14 mouse cellular contexts compared by ENCODE assay signal in the genomic region with DNA sequence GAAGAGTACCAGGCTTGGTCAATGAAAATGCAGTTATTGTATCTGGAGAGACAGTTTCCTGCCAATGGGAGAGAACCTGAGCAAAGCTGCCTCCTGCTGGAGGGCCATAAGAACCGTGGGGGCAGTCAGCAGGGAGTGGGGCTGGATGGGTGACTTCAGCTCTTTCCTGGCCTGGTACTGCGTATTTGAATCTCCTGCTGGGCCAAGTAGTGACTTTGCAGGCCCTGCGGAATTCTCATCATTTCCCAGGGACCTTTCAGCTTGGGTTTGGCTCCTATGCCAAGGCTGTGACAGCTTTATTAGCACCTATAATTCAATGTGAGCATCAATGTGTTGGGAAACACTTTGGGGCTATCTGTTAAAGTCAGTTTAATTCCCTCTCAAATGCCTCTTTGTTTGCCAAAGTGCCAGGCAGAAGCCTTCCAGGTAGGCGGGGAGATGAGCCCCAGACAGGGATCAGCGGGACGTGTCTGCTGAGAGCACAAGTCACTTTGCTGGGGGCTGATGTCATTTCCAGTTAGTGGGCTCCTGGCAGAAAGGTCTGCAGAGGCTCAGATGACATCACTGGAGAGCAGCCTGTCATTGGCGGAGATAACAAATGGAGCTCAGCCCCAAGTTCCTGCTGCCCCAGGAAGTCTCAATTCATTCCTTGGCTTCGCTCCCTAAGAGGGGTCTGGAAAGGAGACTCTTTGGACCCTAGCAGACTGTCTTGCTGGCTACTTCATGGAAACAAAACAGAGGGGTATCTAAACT.
DNase-seq lines count a peak whose midpoint lies in the region; ATAC-seq and TF ChIP-seq lines count a peak whose summit lies in the region.
"Had no signal": no experiment of that assay in that cellular context is flagged by ENCODE, and none has a peak within 500 bp of the region (broad histone marks: within the 10 kb centered on the region; RNA-seq: fewer than 3 reads in every experiment).

No protein-coding gene starts in this region.

- intact Hi-C loops in gastrocnemius, adult 2 months (cut with DNase I) = no loop called here

- no peak overlapping the region for H3K9ac ChIP-seq in kidney, embryonic 16.5 days (replicated peaks; ENCODE audit: low read length)
- no peak overlapping the region for H3K9ac ChIP-seq in CH12.LX (ENCODE audit: insufficient read depth, low read depth)
- H3K9ac ChIP-seq in intestine, postnatal 0 days (ENCODE audit: low read depth, low read length) = no peak overlapping the region

- H3K4me3 ChIP-seq in kidney, embryonic 16.5 days (ENCODE audit: low read length) = no peak overlapping the region
- H3K4me3 ChIP-seq in CH12.LX (replicated peaks in 1 of 3; ENCODE audit: low read depth in 2 of 3, low read length in 2 of 3, poor library complexity in 1 of 3) = no peak overlapping the region
- no peak overlapping the region for H3K4me3 ChIP-seq in intestine, postnatal 0 days (ENCODE audit: low read depth, low read length)
- H3K4me3 ChIP-seq in gastrocnemius, adult 2 months = no peak overlapping the region

- no peaks in the 10 kb centered on the region for H3K27me3 ChIP-seq in kidney, embryonic 16.5 days (ENCODE audit: insufficient read depth, low read length)
- H3K27me3 ChIP-seq in CH12.LX (replicated peaks) = no peaks in the 10 kb centered on the region
- H3K27me3 ChIP-seq in intestine, postnatal 0 days (replicated peaks; ENCODE audit: control insufficient read depth, insufficient read depth, low read length) = no peaks in the 10 kb centered on the region

- dilution Hi-C loops in CH12.LX (cut with MboI; ENCODE audit: extremely low pct_ligation_motif_present, extremely low pct_unique_long_range_greater_than_20kb, low sequenced_read_pairs) = no loop called here

- peak; percentile 64 for ATAC-seq in kidney, embryonic 16.5 days (ENCODE audit: low FRiP score, low TSS enrichment)
- no peak for ATAC-seq in intestine, postnatal 0 days
- ATAC-seq: forebrain, embryonic 14.5 days; hindbrain, embryonic 16.5 days had no signal

- peak in 1 of 2 experiments; percentile 39; a peak in 2 of 4 replicates for TF ChIP-seq CTCF in CH12.LX (conservative IDR thresholded peaks at IDR 0.05 in 1 of 2, IDR thresholded peaks at IDR 0.05 in 1 of 2; ENCODE audit: low read depth in 2 of 2, low read length in 2 of 2)
- peak; percentile 43 for TF ChIP-seq CTCF in intestine, postnatal 0 days (IDR thresholded peaks at IDR 0.05; ENCODE audit: low read depth)
- no peak for TF ChIP-seq CTCF in gastrocnemius, adult 2 months (IDR thresholded peaks at IDR 0.05)

- 0 out of 2 replicates have a peak, but pooled peaks cover 6% of the 10 kb centered on the region for H3K4me1 ChIP-seq in kidney, embryonic 16.5 days (ENCODE audit: insufficient read depth, low read length)
- H3K4me1 ChIP-seq in CH12.LX (ENCODE audit: control insufficient read depth in 1 of 2, insufficient read depth in 2 of 2) = no peaks in the 10 kb centered on the region
- H3K4me1 ChIP-seq in intestine, postnatal 0 days (replicated peaks; ENCODE audit: control insufficient read depth, insufficient read depth, low read length) = no peaks in the 10 kb centered on the region

- peak; percentile 20 for TF ChIP-seq RAD21 in CH12.LX (IDR thresholded peaks at IDR 0.05; ENCODE audit: low read depth, low read length)

- no peak for TF ChIP-seq EP300 in CH12.LX (IDR thresholded peaks at IDR 0.05; ENCODE audit: low read length)

- H3K9me3 ChIP-seq in kidney, embryonic 16.5 days (ENCODE audit: low read length) = no peaks in the 10 kb centered on the region
- no peaks in the 10 kb centered on the region for H3K9me3 ChIP-seq in CH12.LX (replicated peaks; ENCODE audit: low read length)
- no peaks in the 10 kb centered on the region for H3K9me3 ChIP-seq in intestine, postnatal 0 days (ENCODE audit: control insufficient read depth)

- no peak overlapping the region for H3K27ac ChIP-seq in kidney, embryonic 16.5 days (ENCODE audit: low read length)
- H3K27ac ChIP-seq in CH12.LX (ENCODE audit: insufficient read depth, low read depth) = no peak overlapping the region
- H3K27ac ChIP-seq in intestine, postnatal 0 days (ENCODE audit: low read depth, low read length) = no peak overlapping the region
- no peak overlapping the region for H3K27ac ChIP-seq in gastrocnemius, adult 2 months

- peak; percentile 59 for DNase-seq in embryo, embryonic 10 days (ENCODE audit: low spot score)
- DNase-seq in embryo, embryonic 9.5 days (ENCODE audit: extremely low spot score) = no peak
- DNase-seq in kidney, postnatal 36 days = no peak
- peak; percentile 2 for DNase-seq in CH12.LX (ENCODE audit: extremely low read depth)
- no peak for DNase-seq in gastrocnemius, adult 2 months
- DNase-seq in frontal cortex, postnatal 10 days (ENCODE audit: low spot score in 2 of 2) = no peak
- DNase-seq: adrenal gland, adult 8-10 months; cerebellum, postnatal 14 days; gastrocnemius, postnatal 25 days; lung, adult 18-20 months had no signal

- no peak for TF ChIP-seq POLR2A in CH12.LX (IDR thresholded peaks at IDR 0.05; ENCODE audit: low read depth, low read length)

- in situ Hi-C loops in CH12.LX (cut with MboI; ENCODE audit: low pct_ligation_motif_present, low pct_unique_long_range_greater_than_20kb, low sequenced_read_pairs) = no loop called here

- no peaks in the 10 kb centered on the region for H3K79me2 ChIP-seq in CH12.LX (replicated peaks; ENCODE audit: control insufficient read depth, extremely low read depth, insufficient read depth, poor library complexity, severe bottlenecking)

- no peak overlapping the region for H3K4me2 ChIP-seq in kidney, embryonic 16.5 days (replicated peaks; ENCODE audit: low read depth, low read length)
- no peak overlapping the region for H3K4me2 ChIP-seq in CH12.LX (ENCODE audit: insufficient read depth, low read depth, poor library complexity, severe bottlenecking)
- H3K4me2 ChIP-seq in intestine, postnatal 0 days (replicated peaks; ENCODE audit: low read depth) = no peak overlapping the region

- WGBS in kidney, embryonic 16.5 days = 30% methylated on average over 8 of the region's 8 CpGs
- 51% methylated on average over 8 of the region's 8 CpGs for WGBS in intestine, postnatal 0 days

- H3K36me3 ChIP-seq in kidney, embryonic 16.5 days (ENCODE audit: insufficient read depth, low read length) = no peaks in the 10 kb centered on the region
- no peaks in the 10 kb centered on the region for H3K36me3 ChIP-seq in CH12.LX (replicated peaks in 1 of 2; ENCODE audit: control insufficient read depth in 1 of 2, insufficient read depth in 1 of 2, low read length in 1 of 2)
- H3K36me3 ChIP-seq in intestine, postnatal 0 days (ENCODE audit: control insufficient read depth, insufficient read depth) = no peaks in the 10 kb centered on the region; the same call in 1 of the 2 replicates

TF ChIP-seq in CH12.LX, 34 proteins besides CTCF, POLR2A, EP300 and RAD21:
- no peak for TF ChIP-seq NELFE (IDR thresholded peaks at IDR 0.05; ENCODE audit: low read depth, low read length)
- TF ChIP-seq KAT2A (IDR thresholded peaks at IDR 0.05; ENCODE audit: insufficient replicate concordance, low read length) = no peak
- no peak for TF ChIP-seq TBP (conservative IDR thresholded peaks at IDR 0.05; ENCODE audit: low read depth, low read length)
- TF ChIP-seq SMC3 (IDR thresholded peaks at IDR 0.05; ENCODE audit: low read depth, low read length) = peak; percentile 38
- TF ChIP-seq CHD2 (IDR thresholded peaks at IDR 0.05; ENCODE audit: low read length) = no peak

Comparison
In these comparisons a context has a peak if more than half of its experiments do, and no peak if none do; other contexts are left out.
1. DNase-seq: peak in embryo, embryonic 10 days (single experiment) and CH12.LX (single experiment); none in embryo, embryonic 9.5 days (single experiment), kidney, postnatal 36 days (0 of 2), gastrocnemius, adult 2 months (single experiment) and frontal cortex, postnatal 10 days (0 of 2).